Mouse (Mus musculus) Patski (cell line): ENCODE data around the gene Otulin. TPM values are rescaled to one million over a fixed set of nuclear protein-coding genes. Genes with fewer than 3 reads are reported as not detected.

ENCODE experiments used
- ATAC-seq: fragments of 100-300 bp; one replicate; pipeline ENCODE4 v1.8.0; 2021
- CTCF ChIA-PET: fragments of 350-600 bp; sonication (Branson Sonifier 250); formaldehyde crosslinking; loops from one replicate; lab custom pipeline; 2022; ENCODE audit warnings: inconsistent platforms; lab: Charles Lee
- POLR2A ChIA-PET: fragments of 350-600 bp; sonication (Branson Sonifier 250); formaldehyde crosslinking; loops from one replicate; lab custom pipeline; 2022; ENCODE audit warnings: antibody characterized with exemption, inconsistent platforms; lab: Charles Lee
- DNase-seq: peaks from one replicate; pipeline ENCODE4 v3.0.0-alpha.2; 2011; ENCODE audit warnings: low read depth, low spot score
- H3K27me3 ChIP-seq: fragments of 371-371 bp; one replicate; pipeline ENCODE4 v1.5.1; 2021
- CTCF ChIP-seq: fragments of 100-300 bp; IDR thresholded peaks from one replicate; pipeline ENCODE4 v1.5.1; 2021
- in situ Hi-C: fragments of 300-500 bp; cut with MboI; formaldehyde crosslinking; loops from 3 replicates; pipeline ENCODE4 v1.11.1; 2018; ENCODE audit warnings: low pct_unique_long_range_greater_than_20kb, mixed read lengths
- polyA plus RNA-seq: library from polyadenylated mRNA; unstranded; gene quantifications from one replicate; pipeline ENCODE4 v1.2.3, GENCODE M21; 2021

The Otulin gene
- polyA plus RNA-seq, 1 experiment from 2014 or later, result 42.4 TPM

GRCm38 (mm10) chr15:27658356-27658755 lies 27.9 kb upstream of the Otulin start:
- DNase-seq (no peak), ATAC-seq (no peak)
- peaks cover 5% of the 10 kb centered on the region for H3K27me3 ChIP-seq
- in situ Hi-C loops, result loop anchor here (10.0 kb wide), 1 partner anchor 166 kb away; no protein-coding TSS in a partner anchor
- ChIA-PET CTCF (no interaction called here), POLR2A (no interaction called here)
- no peak for TF ChIP-seq CTCF

GRCm38 (mm10) chr15:27657866-27658265 lies 27.4 kb upstream of the Otulin start:
- in situ Hi-C loops, result loop anchor here (10.0 kb wide), 1 partner anchor 167 kb away; no protein-coding TSS in a partner anchor
- peaks cover 8% of the 10 kb centered on the region for H3K27me3 ChIP-seq
- no peak for ATAC-seq
- TF ChIP-seq CTCF, result no peak
- CTCF ChIA-PET, result no interaction called here
- no peak for DNase-seq
- POLR2A ChIA-PET, result no interaction called here

GRCm38 (mm10) chr15:27656626-27657025 lies 26.1 kb upstream of the Otulin start:
- peaks cover 10% of the 10 kb centered on the region for H3K27me3 ChIP-seq
- ATAC-seq, result no peak
- POLR2A ChIA-PET, result no interaction called here
- no peak for TF ChIP-seq CTCF
- in situ Hi-C loops, result loop anchor here (10.0 kb wide), 1 partner anchor 168 kb away; no protein-coding TSS in a partner anchor
- DNase-seq, result no peak
- CTCF ChIA-PET, result no interaction called here

GRCm38 (mm10) chr15:27655015-27655414 lies 24.5 kb upstream of the Otulin start:
- no peak for DNase-seq
- TF ChIP-seq CTCF, result no peak
- POLR2A ChIA-PET, result no interaction called here
- no peak for ATAC-seq
- in situ Hi-C loops, result loop anchor here (10.0 kb wide), 1 partner anchor 170 kb away; no protein-coding TSS in a partner anchor
- CTCF ChIA-PET, result no interaction called here
- peaks cover 10% of the 10 kb centered on the region for H3K27me3 ChIP-seq

- no peak for DNase-seq
- peak; percentile 58 for TF ChIP-seq CTCF
- no peak for ATAC-seq
- ChIA-PET POLR2A (no interaction called here), CTCF (interaction anchor here (0.7 to 1.4 kb wide), 4 partner anchors 11 to 183 kb away, joined by 3 to 5 read pairs (median 4); no protein-coding TSS in a partner anchor)
- H3K27me3 ChIP-seq, result peaks cover 16% of the 10 kb centered on the region
- in situ Hi-C loops, result loop anchor here (25.0 kb wide), 1 partner anchor 540 kb away; no protein-coding TSS in a partner anchor
Observed at GRCm38 (mm10) chr15:27647686-27648085, 17.2 kb upstream of the Otulin start.

- ChIA-PET CTCF (interaction anchor here (1.4 kb wide), 1 partner anchor 13 kb away, joined by 5 read pairs; no protein-coding TSS in a partner anchor), POLR2A (no interaction called here)
- TF ChIP-seq CTCF, result no peak
- ATAC-seq (no peak), DNase-seq (no peak)
- H3K27me3 ChIP-seq, result peaks cover 16% of the 10 kb centered on the region
- in situ Hi-C loops, result loop anchor here (25.0 kb wide), 1 partner anchor 541 kb away; no protein-coding TSS in a partner anchor
Observed at GRCm38 (mm10) chr15:27646665-27647064, 16.2 kb upstream of the Otulin start.

GRCm38 (mm10) chr15:27645250-27645649 lies 14.8 kb upstream of the Otulin start:
- in situ Hi-C loops, result loop anchor here (25.0 kb wide), 1 partner anchor 542 kb away; no protein-coding TSS in a partner anchor
- peaks cover 16% of the 10 kb centered on the region for H3K27me3 ChIP-seq
- ChIA-PET POLR2A (no interaction called here), CTCF (interaction anchor here (1.2 kb wide), 3 partner anchors 15 to 326 kb away, joined by 3 read pairs; no protein-coding TSS in a partner anchor)
- no peak for TF ChIP-seq CTCF
- DNase-seq (no peak), ATAC-seq (no peak)

GRCm38 (mm10) chr15:27642895-27643294 lies 12.4 kb upstream of the Otulin start:
- ChIA-PET POLR2A (no interaction called here), CTCF (interaction anchor here (0.9 to 2.3 kb wide), 5 partner anchors 10 to 325 kb away, joined by 3 to 7 read pairs (median 5); partner anchors contain the start of gene Otulin)
- ATAC-seq, result no peak
- no peak for DNase-seq
- peaks cover 14% of the 10 kb centered on the region for H3K27me3 ChIP-seq
- in situ Hi-C loops, result loop anchor here (25.0 kb wide), 1 partner anchor 544 kb away; no protein-coding TSS in a partner anchor
- peak; percentile 85 for TF ChIP-seq CTCF

GRCm38 (mm10) chr15:27641171-27641570 lies 10.7 kb upstream of the Otulin start:
- no peak for ATAC-seq
- no peak for TF ChIP-seq CTCF
- DNase-seq, result no peak
- peaks cover 23% of the 10 kb centered on the region for H3K27me3 ChIP-seq
- CTCF ChIA-PET, result interaction anchor here (1.2 to 2.3 kb wide), 2 partner anchors 8 to 324 kb away, joined by 3 to 7 read pairs; no protein-coding TSS in a partner anchor
- POLR2A ChIA-PET, result no interaction called here
- in situ Hi-C loops, result loop anchor here (25.0 kb wide), 1 partner anchor 546 kb away; no protein-coding TSS in a partner anchor

- in situ Hi-C loops, result loop anchor here (25.0 kb wide), 1 partner anchor 553 kb away; no protein-coding TSS in a partner anchor
- POLR2A ChIA-PET, result no interaction called here
Observed at GRCm38 (mm10) chr15:27633941-27634900, 3.7 kb upstream of the Otulin start.

More at GRCm38 (mm10) chr15:27633941-27634900, 3.7 kb upstream of the Otulin start:
- CTCF ChIA-PET, result no interaction called here
- TF ChIP-seq CTCF, result no peak
- peaks cover 10% of the 10 kb centered on the region for H3K27me3 ChIP-seq
- no peak for DNase-seq
- ATAC-seq, result no peak
